Mouse (Mus musculus) bone marrow, adult 2 months (tissue): ENCODE measurements around the gene Sec22c.

Experiments
- CTCF ChIP-seq: fragments of 200-500 bp; IDR thresholded peaks from 2 replicates; pipeline ENCODE4 v1.5.1; 2011; ENCODE audit warnings: low read length, control low read depth; ENCODE audit not compliant: control insufficient read depth, insufficient read depth
- POLR2A ChIP-seq: fragments of 200-500 bp; IDR thresholded peaks from 2 replicates; pipeline ENCODE4 v1.6.1; 2011; ENCODE audit warnings: low read depth, mild to moderate bottlenecking, control low read depth, low read length, borderline replicate concordance; ENCODE audit not compliant: control insufficient read depth

DNA sequence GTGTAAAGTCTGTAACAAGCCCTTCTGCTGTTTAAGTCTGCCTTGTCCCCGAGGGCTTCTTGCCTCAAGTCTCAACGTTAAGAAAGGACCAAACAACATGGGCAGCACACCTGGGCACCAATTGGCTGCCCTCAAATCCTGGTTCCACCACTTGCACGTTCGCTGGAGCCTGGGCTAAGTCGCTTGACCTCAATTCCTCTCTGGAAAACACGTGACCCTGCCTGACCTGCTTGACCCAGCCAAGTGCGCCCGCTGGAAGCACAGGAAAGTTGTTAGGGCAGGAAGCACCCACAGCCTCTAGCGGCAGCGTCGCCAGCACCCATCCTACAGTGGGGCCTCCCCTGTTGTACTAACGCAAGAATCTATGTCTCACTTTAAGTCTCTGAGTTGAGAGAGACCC, 10.6 kb downstream of the Sec22c start:
- TF ChIP-seq CTCF (no peak), POLR2A (no peak)
